Mouse (Mus musculus) heart, postnatal 4 days (tissue): Measurements from ENCODE around the gene Gm597. TPM values are rescaled to one million over a fixed set of nuclear protein-coding genes. Genes with fewer than 3 reads are reported as not detected.

Source experiments
- DNase-seq: peaks from one replicate; pipeline ENCODE4 v3.0.0; 2021
- total RNA-seq, 2 experiments: library from RNA; stranded (reverse); gene quantifications; 2 replicates each; pipeline ENCODE4 v1.2.3; 2021

Gm597 gene
- not detected for total RNA-seq

DNA sequence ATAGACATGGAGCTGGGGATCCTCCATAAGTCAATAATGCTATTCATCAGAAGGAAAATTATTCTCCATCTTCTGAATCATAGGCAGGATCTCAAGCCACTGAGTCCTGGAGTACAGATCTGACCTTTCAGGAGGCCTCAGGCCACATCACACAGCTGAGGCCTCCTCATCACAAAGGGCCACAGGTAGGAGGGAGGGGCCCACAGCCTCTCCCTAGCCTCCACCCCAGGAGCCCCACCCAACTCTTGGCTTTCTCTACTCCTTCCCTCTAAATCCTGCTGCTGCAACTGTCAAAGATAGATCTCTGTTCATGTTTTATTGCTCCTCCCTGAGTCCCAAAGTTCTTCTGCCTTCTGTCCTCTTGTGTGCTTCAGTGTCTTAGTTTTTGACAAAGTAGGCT is at the start of gene Gm597:
Gene Gm597 (minus strand): TSS at position 101 of the 400 bp plus-strand sequence.
- no peak for DNase-seq

DNA sequence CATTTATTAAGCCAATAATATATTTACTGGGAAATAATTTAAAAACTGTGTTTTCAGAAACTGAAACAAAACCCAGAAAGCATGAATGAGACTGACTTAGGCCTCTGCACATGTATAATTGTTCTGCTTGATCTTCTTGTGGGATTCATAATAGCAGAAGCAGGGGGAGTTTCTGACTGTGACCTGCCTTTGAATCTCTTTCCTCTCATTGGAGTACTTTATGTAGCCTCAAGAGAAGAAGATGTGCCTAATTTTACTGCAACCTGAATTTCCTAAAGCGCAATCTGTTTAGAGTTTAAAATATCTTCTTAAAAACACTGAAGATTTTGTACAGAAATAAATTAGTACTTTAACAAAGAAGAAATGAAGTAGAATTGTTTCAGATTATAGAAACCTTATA is 27.6 kb upstream of the Gm597 start:
- no peak for DNase-seq

DNA sequence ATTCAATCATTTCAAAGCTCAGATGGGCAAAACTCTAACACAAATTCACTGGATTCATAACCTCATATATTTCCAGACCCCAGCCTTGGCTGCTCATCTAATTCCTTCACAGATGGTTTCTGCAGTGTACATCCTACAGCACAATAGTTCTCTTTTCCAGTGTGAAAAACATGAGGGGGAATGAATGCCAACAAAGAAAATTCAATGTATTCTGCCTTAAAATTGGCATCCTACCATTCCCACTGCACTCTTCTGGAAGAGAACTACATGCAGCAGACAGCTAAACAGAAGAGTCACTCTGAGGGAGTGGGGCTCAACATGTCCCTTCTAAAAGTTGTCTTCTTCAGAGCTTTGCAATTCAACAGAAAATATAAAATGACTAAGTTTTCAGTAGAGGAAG is 26.6 kb upstream of the Gm597 start:
- DNase-seq: no peak

DNA sequence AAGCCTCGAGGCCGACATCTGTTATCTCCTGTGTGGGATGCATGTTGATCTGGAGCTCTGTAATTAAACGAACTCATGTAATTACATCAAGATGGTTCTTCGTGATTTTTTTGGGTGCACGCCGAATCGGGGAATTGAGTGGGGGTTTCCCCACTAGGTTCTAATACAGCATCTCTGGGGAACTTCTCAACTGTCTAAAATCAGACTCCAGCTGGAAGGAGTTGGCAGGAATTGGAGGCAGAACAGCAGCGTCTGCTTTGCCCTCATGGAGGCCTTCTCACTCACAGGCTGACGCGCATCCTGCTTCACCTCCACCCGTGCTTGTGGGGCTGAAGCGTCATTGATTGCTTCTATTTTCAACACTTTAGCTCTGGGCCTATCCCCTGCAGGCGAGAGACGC is 20.8 kb upstream of the Gm597 start:
- DNase-seq: no peak
